Mouse (Mus musculus) forebrain, embryonic 16.5 days (tissue): ENCODE data around the gene Unc5c. TPM values are rescaled to one million over a fixed set of nuclear protein-coding genes. Genes with fewer than 3 reads are reported as not detected.

ENCODE experiments used
- ATAC-seq: fragments of 200-750 bp; cut with Nextera tagmentation; 2 replicates; pipeline ENCODE4 v1.8.0; 2017; ENCODE audit warnings: mild to moderate bottlenecking, moderate library complexity
- H3K27ac ChIP-seq: fragments of 300-500 bp; sonication (generic); 2 replicates; pipeline ENCODE4 v1.5.1; 2014; ENCODE audit warnings: low read length, control low read depth
- H3K27me3 ChIP-seq: fragments of 300-500 bp; sonication (generic); replicated peaks from 2 replicates; pipeline ENCODE4 v1.6.1; 2014; ENCODE audit warnings: low read length; ENCODE audit not compliant: control insufficient read depth, insufficient read depth
- H3K36me3 ChIP-seq: fragments of 300-500 bp; sonication (generic); 2 replicates; pipeline ENCODE4 v1.6.1; 2014; ENCODE audit not compliant: control insufficient read depth, insufficient read depth
- H3K4me1 ChIP-seq: fragments of 300-500 bp; sonication (generic); replicated peaks from 2 replicates; pipeline ENCODE4 v1.6.1; 2014; ENCODE audit warnings: low read length; ENCODE audit not compliant: control insufficient read depth, insufficient read depth
- H3K4me2 ChIP-seq: fragments of 300-500 bp; sonication (generic); 2 replicates; pipeline ENCODE4 v1.6.1; 2014; ENCODE audit warnings: mild to moderate bottlenecking, low read length, control low read depth
- H3K4me3 ChIP-seq: fragments of 300-500 bp; sonication (generic); replicated peaks from 2 replicates; pipeline ENCODE4 v1.5.1; 2014; ENCODE audit warnings: mild to moderate bottlenecking, low read length, control low read depth
- H3K9ac ChIP-seq: fragments of 300-500 bp; sonication (generic); replicated peaks from 2 replicates; pipeline ENCODE4 v1.6.1; 2014; ENCODE audit warnings: low read depth, low read length, control low read depth
- H3K9me3 ChIP-seq: fragments of 300-500 bp; sonication (generic); 2 replicates; pipeline ENCODE4 v1.6.1; 2016; ENCODE audit warnings: low read length; ENCODE audit not compliant: control insufficient read depth
- WGBS: fragments of 180-500 bp; shearing (Covaris S2); extraction: QIAGEN DNeasy Blood & Tissue Kit; methylation state at CpG from one replicate; pipeline ENCODE4 v1.1.7; 2014; 5-methylcytosine and 5-hydroxymethylcytosine counted together
- polyA plus RNA-seq: library from polyadenylated mRNA; unstranded; fragments of >200 nt; fragmentation: Nextera tagmentation; extraction: Ambion mirVana; gene quantifications from 2 replicates; pipeline ENCODE4 v1.2.1, GENCODE M21; 2015

The Unc5c gene
- polyA plus RNA-seq, 1 experiment from 2014 or later = 7.9 TPM

DNA sequence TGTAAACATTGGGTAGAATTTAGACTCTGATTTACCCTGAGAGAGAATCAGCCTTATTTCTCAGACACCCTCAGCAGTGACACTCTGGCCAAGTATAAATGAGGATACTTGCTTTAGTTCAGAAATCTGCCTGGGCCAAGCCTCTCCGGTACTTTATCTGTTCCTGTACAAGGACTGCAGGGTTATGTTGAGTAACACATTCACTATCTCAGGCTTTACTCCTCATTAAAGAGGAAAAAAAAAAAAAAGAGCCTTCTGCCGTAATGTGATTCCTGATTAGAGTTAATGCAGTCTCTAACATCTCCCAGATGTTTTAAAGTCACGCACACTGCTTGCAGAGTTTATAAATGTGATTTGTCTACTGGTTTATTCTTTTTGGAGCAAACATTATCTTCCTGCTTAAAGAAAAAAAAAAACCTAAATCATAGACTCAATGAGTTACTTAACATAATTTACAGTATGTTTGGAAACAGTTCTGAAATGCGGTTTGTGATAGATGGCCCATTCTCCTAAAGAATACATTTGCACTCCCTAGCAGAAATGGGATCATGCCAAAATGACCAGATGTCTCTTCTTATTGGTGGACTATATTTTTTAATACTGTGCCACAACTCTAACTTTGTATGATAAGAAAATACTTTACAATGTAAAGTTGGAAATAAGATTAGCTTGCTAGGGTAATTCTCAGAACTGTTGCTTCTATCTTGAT is 33.5 kb downstream of the Unc5c start:
- H3K27ac ChIP-seq = no peak overlapping the region
- ATAC-seq = no peak
- no peaks in the 10 kb centered on the region for H3K27me3 ChIP-seq
- H3K4me3 ChIP-seq = no peak overlapping the region
- no peaks in the 10 kb centered on the region for H3K9me3 ChIP-seq
- WGBS = 75% methylated on average over 4 of the region's 4 CpGs
- H3K4me1 ChIP-seq = no peaks in the 10 kb centered on the region
- no peaks in the 10 kb centered on the region for H3K36me3 ChIP-seq
- H3K9ac ChIP-seq = no peak overlapping the region
- H3K4me2 ChIP-seq = no peak overlapping the region

DNA sequence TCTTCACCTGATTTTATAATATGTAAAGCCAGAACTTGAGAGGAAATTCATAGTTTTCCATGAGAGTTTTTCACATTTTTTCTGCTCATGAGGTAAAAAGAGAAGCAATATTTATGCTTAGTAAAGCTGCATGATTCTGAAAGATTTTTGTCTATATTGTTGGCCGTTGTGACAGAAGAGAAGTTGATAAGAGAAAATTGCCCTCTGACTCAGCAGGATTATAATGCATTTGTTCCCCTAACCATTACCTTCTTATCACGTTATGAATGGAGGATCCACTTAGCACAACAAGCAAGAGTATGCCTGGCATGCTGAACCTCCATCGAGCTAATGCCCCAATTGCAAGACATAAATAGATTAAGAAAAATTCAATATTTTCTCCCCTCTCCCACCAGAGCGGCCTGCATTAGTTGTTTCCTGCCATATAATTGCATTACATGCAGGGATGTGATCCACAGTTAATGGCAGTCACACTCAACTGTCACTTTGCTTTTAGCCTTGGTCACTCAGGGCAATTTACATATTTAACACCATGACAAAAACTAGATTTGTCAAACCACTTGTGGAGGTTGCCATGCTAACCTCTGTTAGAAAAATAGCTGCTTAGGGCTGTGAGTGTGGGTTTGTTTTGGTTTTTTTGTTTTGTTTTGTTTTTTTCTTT is 37.0 kb downstream of the Unc5c start:
- Histone ChIP-seq H3K4me1 (no peaks in the 10 kb centered on the region), H3K4me2 (no peak overlapping the region), H3K9me3 (no peaks in the 10 kb centered on the region), H3K9ac (no peak overlapping the region), H3K27me3 (no peaks in the 10 kb centered on the region), H3K27ac (no peak overlapping the region), H3K36me3 (no peaks in the 10 kb centered on the region), H3K4me3 (no peak overlapping the region)
- no peak for ATAC-seq
- WGBS = 65% methylated on average over 4 of the region's 4 CpGs

DNA sequence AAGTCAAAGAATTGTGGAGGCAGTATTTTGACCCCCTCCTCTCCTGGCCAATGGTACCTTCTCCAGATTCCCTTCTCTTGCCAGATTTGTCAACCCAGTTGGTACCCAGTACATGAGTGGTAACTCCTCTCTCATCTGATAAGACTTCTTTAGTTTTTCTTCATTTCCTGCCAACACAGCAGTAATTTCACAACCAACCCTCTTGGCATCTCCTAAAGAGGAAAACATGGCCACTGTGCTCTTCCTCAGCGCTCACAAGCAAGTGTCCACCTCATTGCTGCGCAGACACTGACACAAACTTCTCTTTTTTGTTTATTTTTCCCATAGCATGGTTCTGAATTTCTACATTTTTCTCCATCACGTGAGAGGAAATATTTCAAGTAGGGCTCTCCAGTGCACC is 38.3 kb downstream of the Unc5c start:
- WGBS = 92% methylated on average over 3 of the region's 3 CpGs
- Histone ChIP-seq H3K4me3 (no peak overlapping the region), H3K9ac (no peak overlapping the region), H3K36me3 (no peaks in the 10 kb centered on the region), H3K4me2 (no peak overlapping the region), H3K4me1 (no peaks in the 10 kb centered on the region), H3K9me3 (no peaks in the 10 kb centered on the region), H3K27me3 (no peaks in the 10 kb centered on the region), H3K27ac (no peak overlapping the region)
- no peak for ATAC-seq

GRCm38 (mm10) chr3:141509772-141510171 is 44.8 kb downstream of the Unc5c start:
- Histone ChIP-seq H3K4me2 (no peak overlapping the region), H3K27ac (no peak overlapping the region), H3K9ac (no peak overlapping the region), H3K4me3 (no peak overlapping the region), H3K4me1 (no peaks in the 10 kb centered on the region), H3K9me3 (no peaks in the 10 kb centered on the region), H3K27me3 (no peaks in the 10 kb centered on the region), H3K36me3 (no peaks in the 10 kb centered on the region)
- no peak for ATAC-seq
- 8% methylated on average over 1 of the region's 1 CpGs for WGBS

DNA sequence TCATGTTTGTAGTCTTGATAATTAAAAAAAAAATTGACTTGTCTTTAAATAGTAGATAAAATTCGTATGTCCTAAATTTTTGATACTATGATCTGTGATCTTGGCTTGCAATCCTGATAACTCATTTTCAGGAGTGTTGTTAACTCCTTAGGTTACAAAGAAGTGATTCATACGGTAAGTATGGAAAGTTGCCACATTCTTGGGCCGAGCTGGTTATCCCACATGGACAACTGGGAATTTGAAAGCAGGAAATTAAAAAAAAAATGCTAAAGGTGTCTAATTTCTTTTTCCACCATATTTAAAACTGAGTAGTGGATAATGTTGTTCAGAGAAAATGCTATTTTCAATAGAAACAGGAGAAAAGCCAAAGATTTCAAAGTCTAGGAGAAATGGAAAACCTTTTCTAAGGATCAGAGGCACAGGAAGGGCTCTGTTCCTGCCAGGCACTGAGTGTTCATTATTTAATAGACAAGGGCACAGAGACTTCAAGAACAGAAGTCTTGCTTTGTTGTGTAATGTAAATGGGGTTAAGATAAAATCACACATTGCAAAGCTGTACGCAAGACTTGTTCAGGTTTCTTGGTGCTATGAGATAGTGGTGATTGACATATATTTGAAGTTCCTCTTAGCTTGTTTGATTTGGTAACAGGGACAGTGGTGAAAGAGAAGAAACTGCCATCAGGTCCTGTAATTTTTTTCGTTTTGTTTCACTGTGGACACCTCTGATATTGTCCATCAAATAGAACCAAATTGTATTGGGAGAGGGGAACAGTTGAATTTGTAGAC is 46.4 kb downstream of the Unc5c start:
- no peak for ATAC-seq
- no peak overlapping the region for H3K9ac ChIP-seq
- no peak overlapping the region for H3K4me3 ChIP-seq
- H3K27me3 ChIP-seq = no peaks in the 10 kb centered on the region
- H3K4me1 ChIP-seq = no peaks in the 10 kb centered on the region
- 72% methylated on average over 5 of the region's 5 CpGs for WGBS
- no peak overlapping the region for H3K27ac ChIP-seq
- H3K9me3 ChIP-seq = no peaks in the 10 kb centered on the region
- no peak overlapping the region for H3K4me2 ChIP-seq
- no peaks in the 10 kb centered on the region for H3K36me3 ChIP-seq

DNA sequence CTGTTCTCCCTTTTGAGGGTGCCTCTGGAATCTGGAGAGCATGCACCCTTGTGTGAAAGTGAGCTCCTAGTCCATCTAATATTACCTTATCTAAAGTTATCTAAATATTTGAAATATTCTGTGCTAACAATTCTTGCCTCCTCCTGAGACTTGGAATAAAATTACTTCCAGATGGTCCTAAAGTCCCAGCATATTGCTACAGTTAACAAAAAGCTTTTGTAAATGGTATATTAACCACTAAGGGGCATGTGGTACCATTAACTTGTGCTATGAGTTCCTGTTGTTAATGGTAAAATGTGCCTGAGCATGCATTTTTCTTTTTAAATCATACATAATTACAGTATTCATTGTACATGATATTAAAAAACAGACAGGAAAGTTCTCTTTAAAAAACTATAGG is 63.7 kb downstream of the Unc5c start:
- Histone ChIP-seq H3K4me1 (no peaks in the 10 kb centered on the region), H3K9ac (no peak overlapping the region), H3K36me3 (no peaks in the 10 kb centered on the region), H3K9me3 (no peaks in the 10 kb centered on the region), H3K4me2 (no peak overlapping the region), H3K27me3 (no peaks in the 10 kb centered on the region), H3K27ac (no peak overlapping the region), H3K4me3 (no peak overlapping the region)
- no peak; the same call in 1 of the 2 replicates for ATAC-seq

DNA sequence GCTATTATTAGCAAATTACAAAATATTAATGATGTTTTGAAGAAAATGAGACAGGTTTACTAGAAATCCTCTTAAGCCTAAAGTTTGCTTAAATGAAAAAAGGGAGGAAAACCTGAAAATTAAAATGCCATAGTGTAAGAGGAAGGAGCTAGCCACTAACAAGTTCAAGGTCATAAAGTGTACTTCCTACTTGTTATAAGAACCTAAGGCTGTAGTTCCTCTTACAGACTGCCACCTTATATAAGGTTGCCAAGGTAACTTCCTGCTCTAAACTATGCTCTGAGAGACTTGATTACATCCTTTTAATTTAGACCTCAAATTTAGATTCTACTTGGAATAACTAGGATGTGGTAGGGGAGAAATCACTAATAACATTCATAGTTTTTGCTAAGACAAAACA is 64.6 kb downstream of the Unc5c start:
- Histone ChIP-seq H3K4me3 (no peak overlapping the region), H3K27ac (no peak overlapping the region), H3K4me2 (no peak overlapping the region), H3K27me3 (no peaks in the 10 kb centered on the region), H3K36me3 (no peaks in the 10 kb centered on the region), H3K9me3 (no peaks in the 10 kb centered on the region), H3K9ac (no peak overlapping the region), H3K4me1 (no peaks in the 10 kb centered on the region)
- ATAC-seq = no peak

- Histone ChIP-seq H3K9me3 (no peaks in the 10 kb centered on the region), H3K4me1 (no peaks in the 10 kb centered on the region), H3K9ac (no peak overlapping the region), H3K27me3 (no peaks in the 10 kb centered on the region), H3K4me3 (no peak overlapping the region), H3K4me2 (no peak overlapping the region), H3K36me3 (no peaks in the 10 kb centered on the region), H3K27ac (no peak overlapping the region)
- 84% methylated on average over 5 of the region's 5 CpGs for WGBS
- no peak for ATAC-seq
Measured at GRCm38 (mm10) chr3:141533861-141534260, 68.8 kb downstream of the Unc5c start.

DNA sequence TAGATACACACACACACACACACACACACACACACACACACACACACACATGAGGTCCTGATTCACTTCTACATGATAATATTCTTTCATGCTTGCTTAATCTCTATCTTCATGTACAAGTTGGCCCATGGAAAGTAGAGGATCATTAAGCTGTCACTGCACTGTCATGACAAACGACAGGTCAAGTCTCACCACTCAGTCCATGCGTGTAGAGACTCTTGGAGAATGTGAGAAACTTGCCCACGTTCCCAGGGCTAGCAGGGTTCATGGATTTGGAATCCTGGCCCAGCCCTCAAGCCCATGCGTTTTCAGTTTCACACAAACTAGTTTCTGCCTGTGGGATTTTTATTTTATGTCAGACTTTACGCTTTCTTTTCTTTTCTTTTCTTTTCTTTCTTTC is 71.8 kb downstream of the Unc5c start:
- Histone ChIP-seq H3K27me3 (no peaks in the 10 kb centered on the region), H3K36me3 (no peaks in the 10 kb centered on the region), H3K9ac (no peak overlapping the region), H3K4me3 (no peak overlapping the region), H3K4me1 (no peaks in the 10 kb centered on the region), H3K9me3 (0 out of 2 replicates have a peak, but pooled peaks cover 2% of the 10 kb centered on the region), H3K4me2 (no peak overlapping the region), H3K27ac (no peak overlapping the region)
- ATAC-seq = no peak
- WGBS = 82% methylated on average over 5 of the region's 5 CpGs
